Mouse (Mus musculus) right cerebral cortex, postnatal 36 days (tissue): ENCODE measurements around the gene Bbs1.
A peak's percentile ranks its signal among the peaks of the same experiment; 100 is the strongest.
"Not testable (repeated sequence)": the region's sequence is repeated elsewhere in the genome, so short reads cannot be mapped to it uniquely, and the experiment has no call there.

ENCODE experiments used
- DNase-seq, 2 experiments: peaks; one replicate each; pipeline ENCODE4 v3.0.0; 2022; ENCODE audit warnings: low spot score in 2 of 2, mixed read lengths in 1 of 2

The Bbs1 gene

GRCm38 (mm10) chr19:4883961-4884360 lies 22.5 kb downstream of the Bbs1 start:
- DNase-seq = no peak

- no peak for DNase-seq
These were observed 27.1 kb downstream of the Bbs1 start for GRCm38 (mm10) chr19:4879324-4879703.

DNA sequence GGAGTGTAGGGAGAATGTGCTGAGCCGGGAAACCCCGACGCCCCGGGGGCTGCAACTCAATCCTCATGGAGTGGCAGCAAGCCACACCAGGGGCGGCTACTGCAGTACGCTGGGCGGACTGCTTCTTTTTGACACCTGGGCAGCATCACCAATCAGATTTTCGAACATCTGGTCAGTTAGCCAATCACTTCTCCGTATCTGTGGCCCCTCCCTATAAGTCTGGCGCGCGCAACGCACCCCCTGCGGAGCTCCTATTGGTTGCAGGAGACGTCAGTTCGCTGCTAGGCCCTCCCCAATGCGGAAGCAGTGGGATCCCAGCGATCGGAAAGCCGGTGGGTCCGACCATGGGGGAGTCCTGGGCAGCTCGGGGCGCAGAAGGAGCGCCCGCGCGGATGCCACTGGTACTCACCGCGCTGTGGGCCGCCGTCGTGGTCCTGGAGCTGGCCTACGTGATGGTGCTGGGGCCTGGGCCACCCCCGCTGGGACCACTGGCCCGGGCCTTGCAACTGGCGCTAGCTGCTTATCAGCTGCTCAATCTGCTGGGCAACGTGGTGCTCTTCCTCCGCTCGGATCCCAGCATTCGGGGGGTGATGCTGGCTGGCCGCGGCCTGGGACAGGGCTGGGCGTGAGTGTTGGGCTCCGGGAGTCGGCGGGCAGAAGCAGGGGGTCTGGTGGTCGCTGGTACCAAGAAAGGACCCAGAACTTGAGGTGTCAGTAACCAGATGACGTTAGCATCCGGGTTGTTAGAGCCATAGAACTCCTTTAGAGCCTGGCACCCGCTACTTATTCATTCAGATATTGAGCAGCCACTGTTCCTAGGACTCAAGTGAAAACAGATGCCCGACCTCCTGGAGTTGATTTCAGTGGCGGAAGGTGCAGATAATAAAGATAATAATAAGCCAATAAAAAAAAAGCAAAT lies 27.8 kb downstream of the Bbs1 start, which contains the start of gene Zdhhc24:
TSS of gene Zdhhc24 (plus strand) at position 264 of the 919 bp plus-strand sequence.
- DNase-seq = peak; percentile 90 to 93

DNA sequence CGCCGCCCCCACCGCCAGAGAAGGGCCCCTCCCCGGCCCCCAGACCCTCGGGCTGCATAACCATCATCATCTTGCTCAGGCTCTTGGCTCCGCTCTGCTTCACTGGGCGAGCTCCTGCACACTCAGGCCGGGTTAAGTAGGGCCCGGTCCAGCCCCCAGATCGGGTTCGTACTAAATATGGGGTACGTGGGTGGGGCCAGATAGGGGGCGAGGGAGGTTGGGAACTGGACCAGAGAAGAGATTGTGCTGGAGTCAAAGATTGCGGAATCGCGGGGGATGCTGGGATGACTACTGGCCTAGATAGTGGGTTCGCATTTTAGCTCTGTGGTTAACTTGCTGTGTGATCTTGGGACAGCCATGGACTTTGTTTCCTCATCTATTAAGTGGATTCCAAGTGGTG lies 28.6 kb downstream of the Bbs1 start, which contains the start of gene Actn3:
TSS of gene Actn3 (minus strand) at position 125 of the 400 bp plus-strand sequence.
- no peak for DNase-seq

DNA sequence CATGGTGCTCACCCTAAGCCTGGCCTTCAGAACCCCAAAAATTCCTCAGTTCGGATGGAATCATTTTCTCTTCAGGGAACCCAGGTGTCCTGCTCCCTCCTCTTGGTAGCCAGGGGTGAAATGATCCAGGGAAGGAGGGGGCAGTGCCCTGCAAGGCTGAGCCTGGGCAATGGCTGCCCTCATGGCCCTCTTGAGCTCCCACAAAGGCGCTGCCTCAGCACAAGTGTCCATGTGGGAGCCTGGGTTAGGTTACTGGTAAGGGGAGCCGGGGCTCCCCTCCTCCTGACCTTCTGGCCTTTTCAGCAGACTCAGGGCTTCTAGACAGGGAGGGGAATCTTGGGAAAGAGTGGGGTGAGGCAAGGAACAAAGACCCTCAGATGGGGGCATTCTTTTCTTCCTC lies 29.7 kb downstream of the Bbs1 start:
- no peak for DNase-seq

DNA sequence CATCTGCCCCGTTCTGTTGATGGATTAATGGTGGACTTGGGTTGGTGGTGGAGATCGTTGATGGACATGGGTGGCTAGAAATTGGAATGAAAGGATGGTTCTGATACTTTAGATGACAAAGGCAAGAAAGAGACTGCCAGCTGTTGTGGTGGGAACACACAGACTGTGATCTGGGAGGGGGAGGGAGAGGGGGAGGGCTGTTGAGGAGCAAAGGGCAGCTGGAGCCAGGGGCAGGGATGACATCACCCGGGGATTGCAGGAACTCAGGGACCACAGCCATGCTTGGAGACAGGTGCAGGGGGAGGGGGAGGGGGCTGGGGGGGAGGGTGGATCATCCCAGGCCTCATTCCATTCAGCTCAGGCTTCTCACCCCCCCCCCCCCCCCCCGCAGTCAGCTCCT lies 30.2 kb downstream of the Bbs1 start:
- no peak for DNase-seq

DNA sequence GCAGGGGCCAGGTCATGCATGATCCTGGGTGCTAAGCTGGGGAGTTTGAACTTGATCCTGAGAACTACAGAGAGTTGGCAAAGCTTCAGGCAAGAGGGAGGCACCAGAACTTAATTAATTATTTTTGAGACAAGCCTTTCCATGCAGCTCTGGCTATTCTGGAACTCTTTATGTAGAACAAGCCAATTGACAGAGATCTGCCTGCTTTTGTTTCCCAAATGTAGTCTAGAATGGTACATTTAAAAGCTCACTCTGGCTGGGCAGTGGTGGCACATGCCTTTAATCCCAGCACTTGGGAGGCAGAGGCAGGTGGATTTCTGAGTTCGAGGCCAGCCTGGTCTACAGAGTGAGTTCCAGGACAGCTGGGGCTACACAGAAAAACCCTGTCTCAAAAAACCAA lies 31.8 kb downstream of the Bbs1 start:
- DNase-seq = not testable (repeated sequence)

- no peak for DNase-seq
These were observed 41.3 kb downstream of the Bbs1 start for GRCm38 (mm10) chr19:4865147-4865546.

DNA sequence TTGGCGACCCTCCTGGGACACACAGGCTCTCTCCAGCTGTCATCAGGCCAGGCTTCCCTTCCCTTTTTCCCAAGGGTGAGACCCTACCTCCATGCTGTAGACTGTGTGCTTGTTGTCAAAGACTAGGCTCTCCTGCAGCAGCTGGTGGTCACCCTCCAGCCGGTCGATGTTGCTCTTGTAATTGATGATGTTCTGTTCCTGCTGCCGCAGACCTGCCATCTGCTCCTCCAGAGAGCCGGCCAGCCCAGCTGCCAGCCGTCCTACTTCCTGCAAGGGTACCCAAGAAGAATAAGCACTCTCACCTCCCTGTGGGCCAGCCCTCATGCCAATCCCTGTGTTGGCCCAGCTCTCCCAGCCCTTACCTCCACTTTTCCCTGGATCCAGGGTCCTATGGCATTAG lies 43.4 kb downstream of the Bbs1 start:
- no peak for DNase-seq

- no peak for DNase-seq
These were observed 47.3 kb downstream of the Bbs1 start for GRCm38 (mm10) chr19:4859081-4859480.

DNA sequence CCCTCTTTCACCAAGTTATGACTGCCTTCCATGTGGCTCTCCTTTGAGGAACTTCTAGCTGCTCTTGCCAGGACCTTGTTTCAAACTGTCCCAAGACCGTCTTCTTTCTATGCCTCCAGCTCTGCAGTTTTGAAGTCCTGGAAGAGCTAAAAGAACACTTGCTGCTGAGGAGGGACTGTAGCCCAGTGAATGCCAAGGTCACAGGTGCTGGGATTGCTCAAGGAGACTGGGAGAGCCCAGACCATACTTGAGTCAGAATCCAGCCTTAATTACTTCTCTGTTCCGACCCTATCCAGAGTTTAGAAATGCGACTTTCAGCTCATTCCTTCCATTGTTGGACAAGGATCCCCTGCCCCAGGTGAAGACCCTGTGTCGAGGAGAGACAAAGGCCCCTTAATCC lies 50.5 kb downstream of the Bbs1 start:
- no peak for DNase-seq

DNA sequence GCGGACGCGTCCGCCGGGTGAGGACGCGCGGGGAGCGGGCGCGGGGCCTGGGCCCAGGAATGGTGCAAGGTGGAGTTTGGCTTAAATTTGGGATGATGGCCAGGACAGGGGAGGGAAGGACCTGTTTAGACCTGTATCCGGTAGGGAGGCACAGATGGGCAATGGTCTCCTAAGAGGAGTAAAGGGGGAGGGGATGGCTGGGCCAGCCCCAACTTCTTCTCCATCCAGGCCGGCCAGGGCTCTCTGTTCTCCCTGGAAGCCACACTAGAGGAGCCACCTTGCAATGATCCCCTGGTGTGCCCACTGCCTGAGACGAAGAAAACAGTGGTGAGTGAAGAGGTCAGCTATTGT lies 51.0 kb downstream of the Bbs1 start:
- DNase-seq = no peak

- peak; percentile 88 to 89 for DNase-seq
These were observed 51.6 kb downstream of the Bbs1 start, which contains the start of gene Ctsf for GRCm38 (mm10) chr19:4854552-4855469. TSS of gene Ctsf (plus strand) at chr19:4855130.

GRCm38 (mm10) chr19:4850281-4850680 lies 56.1 kb downstream of the Bbs1 start:
- no peak for DNase-seq

- no peak for DNase-seq
These were observed 56.6 kb downstream of the Bbs1 start for GRCm38 (mm10) chr19:4849800-4850199.

- DNase-seq = no peak
These were observed 58.9 kb downstream of the Bbs1 start for GRCm38 (mm10) chr19:4847490-4847889.

- no peak for DNase-seq
These were observed 60.6 kb downstream of the Bbs1 start for GRCm38 (mm10) chr19:4845846-4846245.

- DNase-seq = no peak
These were observed 63.8 kb downstream of the Bbs1 start for GRCm38 (mm10) chr19:4842611-4843010.

DNA sequence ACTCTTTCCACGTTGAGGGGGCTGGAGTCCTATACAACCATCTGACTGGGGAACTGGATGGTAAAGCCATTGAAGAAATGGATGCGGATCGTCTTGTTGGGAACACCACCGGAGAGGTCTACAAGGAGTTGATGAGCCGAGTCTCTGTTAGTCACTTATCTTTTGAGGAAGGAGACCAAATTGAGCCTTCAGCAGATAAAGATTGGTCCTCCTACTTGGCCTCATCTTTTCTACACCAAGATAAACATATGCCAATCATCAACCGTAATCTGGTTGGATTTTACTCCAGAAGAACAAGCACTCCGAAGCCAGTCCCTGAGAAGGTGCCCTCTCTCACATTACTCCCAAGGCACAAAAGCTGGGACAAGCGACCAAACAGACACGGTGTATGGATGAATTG lies 65.6 kb downstream of the Bbs1 start:
- DNase-seq = no peak

DNA sequence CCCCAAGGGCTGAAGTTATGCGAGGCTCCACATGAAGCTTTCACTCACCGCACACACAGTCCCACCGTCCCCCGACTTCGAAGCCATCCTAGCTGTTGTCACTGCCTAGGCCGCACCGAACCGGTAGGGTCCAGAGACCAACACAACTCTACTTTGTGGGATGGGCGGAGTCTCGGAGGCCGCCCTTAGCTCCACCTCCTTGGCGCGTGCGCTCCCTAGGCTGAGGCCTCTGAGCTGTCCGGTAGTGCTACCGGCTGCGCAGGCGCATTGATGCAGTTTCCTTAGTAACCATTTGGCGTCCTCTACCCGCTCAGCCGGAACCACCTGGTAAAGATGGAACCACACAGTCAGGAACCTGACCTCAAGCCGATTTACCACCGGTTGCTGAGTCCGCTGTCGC lies 67.3 kb downstream of the Bbs1 start, which contains the start of the genes Ccs and Ccdc87:
TSS of gene Ccs (minus strand) at position 184 of the 400 bp plus-strand sequence.
TSS of gene Ccdc87 (plus strand) at position 218 of the 400 bp plus-strand sequence.
- peak; percentile 95 to 97 for DNase-seq

- no peak for DNase-seq
These were observed 67.8 kb downstream of the Bbs1 start for GRCm38 (mm10) chr19:4838526-4839140.

GRCm38 (mm10) chr19:4837049-4837448 lies 69.4 kb downstream of the Bbs1 start:
- no peak for DNase-seq
